Mouse (Mus musculus): ENCODE results near the gene Gm20388. TPM values are rescaled to one million over a fixed set of nuclear protein-coding genes. Genes with fewer than 3 reads are reported as not detected.

Gene Gm20388
- polyA plus RNA-seq, 1 experiment from 2014 or later: not detected

DNA sequence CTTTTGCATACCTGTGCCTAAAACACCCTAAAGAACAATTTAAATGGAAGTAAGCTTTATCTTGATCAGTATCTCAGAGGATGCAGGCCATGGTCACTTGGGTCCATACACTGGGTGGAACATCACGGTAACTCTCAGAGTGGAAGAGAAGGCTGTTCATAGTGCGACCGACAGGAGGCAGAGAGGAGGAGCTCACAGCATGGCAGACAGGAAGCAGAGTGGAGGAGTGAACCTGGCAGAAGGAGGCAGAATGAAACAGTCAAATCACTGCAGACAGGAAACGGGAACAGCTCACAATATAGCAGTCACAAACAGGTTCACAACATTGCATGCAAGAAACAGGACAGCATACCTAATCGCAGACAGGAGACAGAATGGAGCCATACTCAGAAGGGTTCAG is 4239.9 kb downstream of the Gm20388 start:
- H3K4me3 ChIP-seq (ENCODE audit: low read length): no peak overlapping the region
- no peaks in the 10 kb centered on the region for H3K27me3 ChIP-seq (ENCODE audit: control insufficient read depth, insufficient read depth, low read depth, low read length)
- no peak overlapping the region for H3K4me2 ChIP-seq (ENCODE audit: low read depth, low read length)
- H3K27ac ChIP-seq (ENCODE audit: low read length): no peak overlapping the region
- H3K9me3 ChIP-seq (ENCODE audit: control insufficient read depth, low read length): no peaks in the 10 kb centered on the region
- 78% methylated on average over 5 of the region's 5 CpGs for WGBS
- no peak for ATAC-seq (ENCODE audit: low read depth)
- no peaks in the 10 kb centered on the region for H3K4me1 ChIP-seq (replicated peaks; ENCODE audit: control insufficient read depth, insufficient read depth, low read length)
- H3K9ac ChIP-seq (ENCODE audit: low read length): no peak overlapping the region
- no peaks in the 10 kb centered on the region for H3K36me3 ChIP-seq (ENCODE audit: control insufficient read depth, insufficient read depth, low read length)

DNA sequence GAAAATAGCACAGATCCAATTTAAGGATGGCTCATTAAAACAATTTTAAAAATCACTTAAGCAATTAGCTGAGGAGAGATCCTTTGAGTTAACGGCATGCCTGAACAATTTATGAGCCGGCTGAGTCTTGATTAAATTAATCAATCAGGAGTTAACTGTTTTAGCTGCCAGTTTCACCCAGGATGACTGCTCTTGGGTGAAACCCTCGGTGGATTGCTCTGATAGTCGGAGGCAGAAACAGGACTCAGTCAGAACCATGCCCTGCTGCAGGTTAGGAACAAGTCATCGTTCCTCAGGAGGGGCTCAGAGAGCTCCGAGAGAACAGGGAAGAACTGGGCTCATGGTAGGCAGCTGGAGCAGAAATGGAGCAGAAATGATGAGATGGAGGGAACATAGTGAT is 4241.2 kb downstream of the Gm20388 start:
- Histone ChIP-seq H3K36me3 (ENCODE audit: control insufficient read depth, insufficient read depth, low read length) (no peaks in the 10 kb centered on the region), H3K4me2 (ENCODE audit: low read depth, low read length) (no peak overlapping the region), H3K4me1 (replicated peaks; ENCODE audit: control insufficient read depth, insufficient read depth, low read length) (no peaks in the 10 kb centered on the region), H3K4me3 (ENCODE audit: low read length) (no peak overlapping the region), H3K27me3 (ENCODE audit: control insufficient read depth, insufficient read depth, low read depth, low read length) (no peaks in the 10 kb centered on the region), H3K27ac (ENCODE audit: low read length) (no peak overlapping the region), H3K9ac (ENCODE audit: low read length) (no peak overlapping the region), H3K9me3 (ENCODE audit: control insufficient read depth, low read length) (no peaks in the 10 kb centered on the region)
- no peak for ATAC-seq (ENCODE audit: low read depth)
- WGBS: 83% methylated on average over 6 of the region's 6 CpGs

DNA sequence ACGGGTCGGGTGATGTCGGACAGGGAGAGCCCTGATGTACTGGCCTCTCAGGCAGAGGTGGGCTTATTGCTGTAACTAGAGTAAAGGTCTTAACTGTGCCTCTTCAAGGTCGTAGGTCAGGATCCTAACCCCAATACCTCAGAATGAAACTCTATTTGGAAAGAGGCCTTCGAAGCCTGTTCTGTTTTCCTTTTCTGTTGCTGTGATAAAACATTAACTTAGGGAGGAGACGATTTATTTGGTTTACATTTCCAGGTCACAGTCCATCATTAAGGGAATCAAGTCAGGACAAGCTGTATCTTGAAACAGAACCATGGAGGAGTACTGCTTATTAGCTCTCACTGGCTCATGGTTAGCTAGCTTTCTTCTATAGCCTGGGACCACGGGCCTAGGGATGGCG is 4242.1 kb downstream of the Gm20388 start:
- H3K36me3 ChIP-seq (ENCODE audit: control insufficient read depth, insufficient read depth, low read length): no peaks in the 10 kb centered on the region
- H3K27me3 ChIP-seq (ENCODE audit: control insufficient read depth, insufficient read depth, low read depth, low read length): no peaks in the 10 kb centered on the region
- no peaks in the 10 kb centered on the region for H3K9me3 ChIP-seq (ENCODE audit: control insufficient read depth, low read length)
- ATAC-seq (ENCODE audit: low read depth): no peak
- no peak overlapping the region for H3K9ac ChIP-seq (ENCODE audit: low read length)
- H3K4me3 ChIP-seq (ENCODE audit: low read length): no peak overlapping the region
- no peak overlapping the region for H3K27ac ChIP-seq (ENCODE audit: low read length)
- no peak overlapping the region for H3K4me2 ChIP-seq (ENCODE audit: low read depth, low read length)
- no peaks in the 10 kb centered on the region for H3K4me1 ChIP-seq (replicated peaks; ENCODE audit: control insufficient read depth, insufficient read depth, low read length)
- WGBS: 81% methylated on average over 8 of the region's 8 CpGs

DNA sequence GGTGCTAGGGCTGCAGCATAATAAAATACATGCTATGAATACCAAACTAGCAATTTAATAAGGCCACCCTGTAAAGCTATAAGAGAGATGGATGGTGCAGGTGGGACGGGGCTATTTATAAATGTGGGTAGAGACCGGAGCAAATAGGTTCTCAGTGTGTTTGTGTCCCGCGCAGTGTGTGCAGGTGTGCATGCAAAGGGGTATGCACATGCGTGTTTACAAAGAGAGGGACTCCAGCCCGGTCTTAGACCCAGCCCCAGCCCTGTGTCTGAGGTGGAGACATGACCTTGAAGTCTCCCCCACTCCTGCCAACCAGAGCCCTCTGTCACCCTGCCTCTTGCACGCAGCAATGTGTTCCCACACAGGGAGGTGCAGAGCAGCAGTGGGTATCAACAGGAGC is 4245.7 kb downstream of the Gm20388 start:
- no peak overlapping the region for H3K4me3 ChIP-seq (ENCODE audit: low read length)
- ATAC-seq (ENCODE audit: low read depth): no peak
- no peaks in the 10 kb centered on the region for H3K9me3 ChIP-seq (ENCODE audit: control insufficient read depth, low read length)
- H3K27ac ChIP-seq (ENCODE audit: low read length): no peak overlapping the region
- H3K9ac ChIP-seq (ENCODE audit: low read length): no peak overlapping the region
- H3K4me1 ChIP-seq (replicated peaks; ENCODE audit: control insufficient read depth, insufficient read depth, low read length): no peaks in the 10 kb centered on the region
- 78% methylated on average over 7 of the region's 7 CpGs for WGBS
- no peak overlapping the region for H3K4me2 ChIP-seq (ENCODE audit: low read depth, low read length)
- H3K36me3 ChIP-seq (ENCODE audit: control insufficient read depth, insufficient read depth, low read length): no peaks in the 10 kb centered on the region
- no peaks in the 10 kb centered on the region for H3K27me3 ChIP-seq (ENCODE audit: control insufficient read depth, insufficient read depth, low read depth, low read length)

DNA sequence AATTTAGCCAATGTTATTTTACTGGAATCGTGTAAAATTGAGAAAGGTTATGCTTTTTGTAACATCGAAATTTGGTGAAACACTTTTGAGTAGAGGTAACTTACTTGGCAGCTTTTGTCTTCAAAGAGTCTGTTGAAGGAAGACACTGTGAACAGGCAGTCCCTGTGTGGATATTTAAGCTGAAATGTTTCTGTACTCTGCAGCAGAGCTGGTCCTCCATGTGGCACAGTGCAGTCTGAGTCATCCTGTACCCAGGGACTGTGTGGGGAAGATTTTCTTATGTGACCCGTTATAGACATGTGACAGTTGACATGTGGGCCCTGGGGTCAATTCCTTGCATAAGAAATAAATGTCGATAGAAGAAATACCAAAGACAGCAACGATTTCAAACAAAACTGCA is 4251.0 kb downstream of the Gm20388 start:
- H3K4me3 ChIP-seq (ENCODE audit: low read length): no peak overlapping the region
- H3K4me1 ChIP-seq (replicated peaks; ENCODE audit: control insufficient read depth, insufficient read depth, low read length): no peaks in the 10 kb centered on the region

DNA sequence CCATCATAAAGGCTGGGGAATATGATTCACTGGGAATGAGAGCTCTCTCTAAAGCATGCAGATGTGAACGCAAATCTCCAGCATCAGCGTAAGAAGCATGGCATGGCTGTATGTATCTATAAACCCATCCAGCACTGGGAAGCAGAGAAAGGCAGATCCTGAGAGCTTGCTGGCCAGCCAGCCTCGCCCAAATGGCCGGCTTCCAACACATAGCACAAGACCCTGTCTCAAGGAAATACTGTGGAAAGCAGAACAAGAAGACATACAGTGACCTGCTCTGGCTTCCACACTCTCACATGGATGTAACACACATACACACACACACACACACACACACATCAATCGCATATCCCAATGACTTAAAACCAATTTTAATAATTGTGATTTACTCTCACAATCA is 4252.6 kb downstream of the Gm20388 start:
- Histone ChIP-seq H3K4me2 (ENCODE audit: low read depth, low read length) (no peak overlapping the region), H3K4me1 (replicated peaks; ENCODE audit: control insufficient read depth, insufficient read depth, low read length) (no peaks in the 10 kb centered on the region), H3K27ac (ENCODE audit: low read length) (no peak overlapping the region), H3K9ac (ENCODE audit: low read length) (no peak overlapping the region), H3K4me3 (ENCODE audit: low read length) (no peak overlapping the region), H3K27me3 (ENCODE audit: control insufficient read depth, insufficient read depth, low read depth, low read length) (0 out of 2 replicates have a peak, but pooled peaks cover 2% of the 10 kb centered on the region), H3K36me3 (ENCODE audit: control insufficient read depth, insufficient read depth, low read length) (no peaks in the 10 kb centered on the region), H3K9me3 (ENCODE audit: control insufficient read depth, low read length) (no peaks in the 10 kb centered on the region)
- ATAC-seq (ENCODE audit: low read depth): no peak
- WGBS: 85% methylated on average over 5 of the region's 5 CpGs

More for the DNA sequence above, 4251.0 kb downstream of the Gm20388 start:
- Histone ChIP-seq H3K36me3 (ENCODE audit: control insufficient read depth, insufficient read depth, low read length) (no peaks in the 10 kb centered on the region), H3K9me3 (ENCODE audit: control insufficient read depth, low read length) (no peaks in the 10 kb centered on the region), H3K9ac (ENCODE audit: low read length) (no peak overlapping the region), H3K27me3 (ENCODE audit: control insufficient read depth, insufficient read depth, low read depth, low read length) (0 out of 2 replicates have a peak, but pooled peaks cover 2% of the 10 kb centered on the region), H3K27ac (ENCODE audit: low read length) (no peak overlapping the region), H3K4me2 (ENCODE audit: low read depth, low read length) (no peak overlapping the region)
- ATAC-seq (ENCODE audit: low read depth): no peak
- 64% methylated on average over 5 of the region's 5 CpGs for WGBS

DNA sequence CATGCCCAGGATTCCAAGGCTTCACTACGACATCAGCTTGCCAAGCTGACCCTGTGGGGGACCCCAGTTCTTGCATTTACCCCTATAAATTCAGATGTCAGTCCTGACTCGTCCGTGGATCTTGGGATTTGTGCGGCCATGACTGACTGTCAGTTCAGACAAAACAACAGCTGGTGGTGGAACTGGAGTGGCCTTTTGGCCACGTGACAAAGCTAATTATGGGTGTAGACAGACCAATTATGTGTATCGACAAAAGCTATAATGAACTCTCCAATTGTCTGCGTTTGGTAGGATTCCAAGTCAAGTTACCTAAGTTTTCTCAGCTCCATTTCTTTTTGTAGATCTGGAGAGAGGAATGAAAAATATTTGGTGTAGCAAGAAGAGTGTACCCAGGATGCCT is 4259.1 kb downstream of the Gm20388 start:
- no peak overlapping the region for H3K4me2 ChIP-seq (ENCODE audit: low read depth, low read length)
- H3K4me3 ChIP-seq (ENCODE audit: low read length): no peak overlapping the region
- 65% methylated on average over 7 of the region's 7 CpGs for WGBS
- ATAC-seq (ENCODE audit: low read depth): no peak
- no peak overlapping the region for H3K27ac ChIP-seq (ENCODE audit: low read length)
- no peaks in the 10 kb centered on the region for H3K36me3 ChIP-seq (ENCODE audit: control insufficient read depth, insufficient read depth, low read length)
- peaks cover 2% of the 10 kb centered on the region; the same call in 1 of the 2 replicates for H3K4me1 ChIP-seq (replicated peaks; ENCODE audit: control insufficient read depth, insufficient read depth, low read length)
- no peak overlapping the region for H3K9ac ChIP-seq (ENCODE audit: low read length)
- peaks cover 2% of the 10 kb centered on the region; the same call in 1 of the 2 replicates for H3K27me3 ChIP-seq (ENCODE audit: control insufficient read depth, insufficient read depth, low read depth, low read length)
- no peaks in the 10 kb centered on the region for H3K9me3 ChIP-seq (ENCODE audit: control insufficient read depth, low read length)

DNA sequence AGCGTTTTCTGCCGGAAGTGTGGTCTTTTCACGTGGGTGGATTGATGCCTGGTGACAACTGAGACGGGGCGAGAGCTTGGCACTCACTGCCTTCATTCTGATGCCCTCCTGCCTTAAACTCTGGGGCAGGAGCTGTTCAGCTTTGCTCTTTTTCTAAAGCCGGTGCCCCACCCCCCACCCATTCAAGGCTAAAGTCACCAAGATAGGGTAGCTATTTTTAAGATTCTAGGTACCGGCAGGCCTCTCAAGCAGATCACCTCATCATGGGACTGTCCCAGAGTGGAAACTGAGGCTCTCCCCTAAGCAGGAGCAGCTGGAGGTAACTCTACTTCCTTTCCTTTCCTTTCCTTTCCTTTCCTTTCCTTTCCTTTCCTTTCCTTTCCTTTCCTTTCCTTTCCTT is 4260.0 kb downstream of the Gm20388 start:
- WGBS: 78% methylated on average over 7 of the region's 7 CpGs
- H3K9ac ChIP-seq (ENCODE audit: low read length): no peak overlapping the region
- ATAC-seq (ENCODE audit: low read depth): no peak
- H3K4me1 ChIP-seq (replicated peaks; ENCODE audit: control insufficient read depth, insufficient read depth, low read length): peaks cover 2% of the 10 kb centered on the region; the same call in 1 of the 2 replicates
- no peak overlapping the region for H3K4me3 ChIP-seq (ENCODE audit: low read length)
- H3K36me3 ChIP-seq (ENCODE audit: control insufficient read depth, insufficient read depth, low read length): no peaks in the 10 kb centered on the region
- H3K27me3 ChIP-seq (ENCODE audit: control insufficient read depth, insufficient read depth, low read depth, low read length): peaks cover 2% of the 10 kb centered on the region; the same call in 1 of the 2 replicates
- no peaks in the 10 kb centered on the region for H3K9me3 ChIP-seq (ENCODE audit: control insufficient read depth, low read length)
- H3K27ac ChIP-seq (ENCODE audit: low read length): no peak overlapping the region
- no peak overlapping the region for H3K4me2 ChIP-seq (ENCODE audit: low read depth, low read length)

DNA sequence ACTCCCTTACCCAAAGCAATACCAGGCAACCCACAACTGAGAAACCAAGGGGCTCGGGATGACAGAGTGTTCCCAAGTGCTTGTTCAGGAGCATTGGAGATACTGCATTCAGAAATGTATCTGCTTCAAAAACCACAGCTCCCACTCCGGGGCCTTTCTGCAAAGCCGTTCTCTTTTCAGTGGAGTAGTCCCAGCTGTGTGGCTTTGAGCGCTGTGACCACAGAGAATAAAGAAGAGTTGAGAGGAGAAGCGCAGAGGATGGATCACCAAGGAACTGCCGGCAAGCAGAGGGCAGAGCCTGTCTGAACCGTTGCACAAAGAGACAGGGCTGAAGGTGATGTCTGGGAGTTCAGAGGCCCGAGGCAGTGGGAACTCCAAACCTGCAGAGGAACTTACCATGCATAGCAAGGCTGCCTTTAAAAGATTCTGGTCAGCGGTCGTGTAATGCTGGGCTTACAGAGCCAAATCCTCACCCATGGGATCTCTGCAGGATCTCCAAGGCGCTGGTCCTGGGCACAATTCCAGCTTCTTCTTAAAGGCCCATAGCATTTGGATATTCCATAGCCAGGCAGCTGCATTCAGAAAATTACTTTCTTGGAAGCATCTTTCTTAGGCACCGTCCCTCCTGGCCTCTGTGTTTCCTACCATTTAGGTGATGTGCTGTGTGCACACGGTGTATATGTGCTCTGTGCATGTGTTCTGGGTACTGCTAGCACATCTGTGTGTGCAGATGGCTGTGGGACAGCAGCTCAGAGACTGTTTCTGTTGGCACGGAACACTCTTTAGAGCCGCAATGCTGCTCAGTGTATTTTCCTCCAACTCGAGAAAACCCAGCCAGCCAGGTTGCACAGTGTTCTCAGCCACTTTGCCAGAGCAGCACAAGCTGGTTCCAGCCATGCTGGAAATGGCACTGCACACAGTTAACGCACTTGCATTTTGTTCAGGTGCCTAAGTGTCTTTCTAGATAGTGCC is 4261.2 kb downstream of the Gm20388 start:
- H3K4me3 ChIP-seq (ENCODE audit: low read length): no peak overlapping the region

More for the DNA sequence above, 4261.2 kb downstream of the Gm20388 start:
- Histone ChIP-seq H3K4me2 (ENCODE audit: low read depth, low read length) (no peak overlapping the region), H3K9ac (ENCODE audit: low read length) (no peak overlapping the region), H3K27me3 (ENCODE audit: control insufficient read depth, insufficient read depth, low read depth, low read length) (no peaks in the 10 kb centered on the region; the same call in 1 of the 2 replicates), H3K36me3 (ENCODE audit: control insufficient read depth, insufficient read depth, low read length) (no peaks in the 10 kb centered on the region), H3K9me3 (ENCODE audit: control insufficient read depth, low read length) (no peaks in the 10 kb centered on the region), H3K4me1 (replicated peaks; ENCODE audit: control insufficient read depth, insufficient read depth, low read length) (peaks cover 2% of the 10 kb centered on the region; the same call in 1 of the 2 replicates), H3K27ac (ENCODE audit: low read length) (no peak overlapping the region)
- WGBS: 50% methylated on average over 17 of the region's 17 CpGs
- peak; percentile 23; the same call in 1 of the 2 replicates for ATAC-seq (ENCODE audit: low read depth)
